Mouse (Mus musculus) heart, embryonic 15.5 days (tissue): Measurements from ENCODE around the gene Rims4. TPM values are rescaled to one million over a fixed set of nuclear protein-coding genes. Genes with fewer than 3 reads are reported as not detected.

ENCODE experiments used
- ATAC-seq: fragments of 200-750 bp; cut with Nextera tagmentation; replicated peaks from 2 replicates; pipeline ENCODE4 v1.8.0; 2017; ENCODE audit warnings: low read depth, moderate TSS enrichment; ENCODE audit not compliant: insufficient number of reproducible peaks, insufficient read depth, low FRiP score
- H3K27ac ChIP-seq: fragments of 300-500 bp; sonication (generic); 2 replicates; pipeline ENCODE4 v1.5.1; 2015; ENCODE audit warnings: mild to moderate bottlenecking, inconsistent platforms
- H3K27me3 ChIP-seq: fragments of 300-500 bp; sonication (generic); 2 replicates; pipeline ENCODE4 v1.6.1; 2015; ENCODE audit warnings: inconsistent platforms
- H3K36me3 ChIP-seq: fragments of 300-500 bp; sonication (generic); 2 replicates; pipeline ENCODE4 v1.6.1; 2015; ENCODE audit warnings: mild to moderate bottlenecking, inconsistent platforms
- H3K4me1 ChIP-seq: fragments of 300-500 bp; sonication (generic); replicated peaks from 2 replicates; pipeline ENCODE4 v1.6.1; 2015; ENCODE audit warnings: inconsistent platforms
- H3K4me2 ChIP-seq: fragments of 300-500 bp; sonication (generic); 2 replicates; pipeline ENCODE4 v1.6.1; 2015; ENCODE audit warnings: inconsistent platforms, mild to moderate bottlenecking, moderate library complexity
- H3K4me3 ChIP-seq: fragments of 300-500 bp; sonication (generic); 2 replicates; pipeline ENCODE4 v1.5.1; 2015; ENCODE audit warnings: mild to moderate bottlenecking, inconsistent platforms
- H3K9ac ChIP-seq: fragments of 300-500 bp; sonication (generic); 2 replicates; pipeline ENCODE4 v1.6.1; 2015; ENCODE audit warnings: mild to moderate bottlenecking, inconsistent platforms
- H3K9me3 ChIP-seq: fragments of 300-500 bp; sonication (generic); replicated peaks from 2 replicates; pipeline ENCODE4 v1.6.1; 2016; ENCODE audit warnings: inconsistent platforms
- WGBS: fragments of 180-500 bp; shearing (Covaris S2); methylation state at CpG from one replicate; pipeline ENCODE4 v1.1.7; 2015; ENCODE audit warnings: mixed read lengths; 5-methylcytosine and 5-hydroxymethylcytosine counted together
- polyA plus RNA-seq: library from polyadenylated mRNA; unstranded; fragments of >200 nt; fragmentation: Nextera tagmentation; extraction: Ambion mirVana; gene quantifications from 2 replicates; pipeline ENCODE4 v1.2.1, GENCODE M21; 2015

Rims4 gene
- polyA plus RNA-seq, 1 experiment from 2014 or later = 0.31 TPM

DNA sequence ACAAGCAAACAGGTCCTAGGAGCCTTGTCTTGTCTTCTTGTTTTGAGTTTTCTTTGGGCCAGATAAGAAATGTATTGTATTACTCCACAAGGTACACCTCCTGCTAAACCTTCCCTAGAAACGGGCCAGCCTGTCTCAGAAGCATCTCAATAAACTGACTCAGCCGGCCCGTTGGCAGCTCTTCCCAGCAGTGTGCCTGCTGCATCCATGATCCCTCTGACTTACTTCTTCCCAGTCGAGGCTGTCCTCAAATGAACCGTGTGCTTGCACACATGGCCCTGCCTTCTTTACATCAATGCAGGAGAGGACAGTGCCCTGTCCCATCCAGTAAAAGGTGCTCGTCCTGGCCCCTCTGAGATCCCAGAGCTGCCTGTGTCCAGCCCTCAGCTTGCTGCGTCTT, 8.9 kb downstream of the Rims4 start:
- H3K4me1 ChIP-seq = peaks cover 17% of the 10 kb centered on the region
- WGBS = 77% methylated on average over 7 of the region's 7 CpGs
- no peak overlapping the region for H3K9ac ChIP-seq
- no peak overlapping the region for H3K4me2 ChIP-seq
- no peak overlapping the region for H3K4me3 ChIP-seq
- no peak for ATAC-seq
- no peaks in the 10 kb centered on the region for H3K36me3 ChIP-seq
- peaks cover 66% of the 10 kb centered on the region for H3K27me3 ChIP-seq
- no peak overlapping the region for H3K27ac ChIP-seq
- no peaks in the 10 kb centered on the region for H3K9me3 ChIP-seq

DNA sequence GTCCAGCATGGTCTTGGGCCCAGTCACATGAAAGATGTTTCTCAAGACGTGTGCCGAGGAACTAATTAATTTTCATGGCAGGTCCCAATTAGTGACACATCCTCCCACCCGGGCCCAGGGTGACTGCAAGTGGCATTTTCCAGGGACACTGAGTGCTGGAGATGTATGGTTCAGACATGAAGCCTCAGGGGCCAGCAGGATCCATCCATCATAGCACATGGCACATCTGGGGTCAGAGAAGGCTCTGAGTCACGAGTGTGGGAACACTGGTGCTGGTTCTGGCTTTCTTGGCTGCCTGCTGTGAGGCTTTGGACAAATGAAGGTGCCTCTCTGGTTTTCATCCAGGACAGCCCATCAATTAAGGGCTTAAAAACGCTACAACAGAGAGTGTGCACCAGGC, 11.4 kb downstream of the Rims4 start:
- no peaks in the 10 kb centered on the region for H3K9me3 ChIP-seq
- no peak for ATAC-seq
- peaks cover 49% of the 10 kb centered on the region for H3K27me3 ChIP-seq
- no peak overlapping the region for H3K4me3 ChIP-seq
- peaks cover 11% of the 10 kb centered on the region for H3K4me1 ChIP-seq
- whole genome bisulfite sequencing = 59% methylated on average over 5 of the region's 5 CpGs
- no peak overlapping the region for H3K4me2 ChIP-seq
- H3K36me3 ChIP-seq = no peaks in the 10 kb centered on the region
- H3K27ac ChIP-seq = no peak overlapping the region
- no peak overlapping the region for H3K9ac ChIP-seq

DNA sequence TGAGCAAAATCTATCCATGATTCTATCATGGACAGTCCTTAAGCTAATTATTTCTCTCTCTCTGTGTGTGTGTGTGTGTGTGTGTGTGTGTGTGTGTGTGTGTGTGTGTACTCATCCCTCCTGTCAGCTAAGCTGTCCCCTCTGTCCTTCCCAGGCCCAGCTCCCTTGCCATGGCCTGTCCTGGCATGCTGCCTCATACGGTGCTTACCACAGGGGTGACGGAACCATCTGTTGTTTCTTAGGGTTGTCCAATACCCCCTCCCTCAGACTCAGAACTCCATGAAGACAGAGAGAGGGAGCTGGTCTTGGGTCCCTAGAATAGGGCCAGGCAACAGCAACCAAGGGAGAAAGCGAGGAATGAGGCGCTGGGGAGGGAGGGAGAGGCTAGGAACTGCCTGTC, 14.2 kb downstream of the Rims4 start:
- no peak for ATAC-seq
- Histone ChIP-seq H3K9ac (no peak overlapping the region), H3K27me3 (peaks cover 37% of the 10 kb centered on the region), H3K9me3 (no peaks in the 10 kb centered on the region), H3K4me2 (no peak overlapping the region), H3K27ac (no peak overlapping the region), H3K4me1 (peaks cover 17% of the 10 kb centered on the region), H3K4me3 (no peak overlapping the region), H3K36me3 (no peaks in the 10 kb centered on the region)
- WGBS = 67% methylated on average over 4 of the region's 4 CpGs

DNA sequence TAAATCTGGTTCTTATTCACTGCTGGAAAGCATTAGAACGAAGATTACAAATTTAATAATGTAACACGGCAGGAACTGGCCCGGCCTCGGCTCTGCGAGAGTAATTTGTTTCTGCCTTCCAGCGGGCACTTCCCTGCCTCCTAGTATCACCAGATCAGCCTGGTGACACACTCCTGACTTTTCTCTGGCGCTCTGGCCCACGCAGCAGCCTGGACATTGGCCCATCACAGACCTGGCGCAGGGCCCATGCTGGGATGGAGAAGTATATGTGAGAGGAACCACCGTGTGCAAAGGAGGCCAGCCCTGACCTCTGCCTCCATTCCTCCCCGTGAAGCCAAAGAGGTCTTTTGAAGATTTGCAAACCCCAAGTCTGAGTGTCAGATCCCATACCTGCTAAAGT, 15.0 kb downstream of the Rims4 start:
- H3K9me3 ChIP-seq = no peaks in the 10 kb centered on the region
- H3K4me2 ChIP-seq = no peak overlapping the region
- WGBS = 54% methylated on average over 11 of the region's 11 CpGs
- ATAC-seq = no peak; the same call in 1 of the 2 replicates
- no peaks in the 10 kb centered on the region for H3K36me3 ChIP-seq
- H3K27me3 ChIP-seq = peaks cover 35% of the 10 kb centered on the region
- peaks cover 17% of the 10 kb centered on the region for H3K4me1 ChIP-seq
- H3K27ac ChIP-seq = no peak overlapping the region
- no peak overlapping the region for H3K4me3 ChIP-seq
- H3K9ac ChIP-seq = no peak overlapping the region

DNA sequence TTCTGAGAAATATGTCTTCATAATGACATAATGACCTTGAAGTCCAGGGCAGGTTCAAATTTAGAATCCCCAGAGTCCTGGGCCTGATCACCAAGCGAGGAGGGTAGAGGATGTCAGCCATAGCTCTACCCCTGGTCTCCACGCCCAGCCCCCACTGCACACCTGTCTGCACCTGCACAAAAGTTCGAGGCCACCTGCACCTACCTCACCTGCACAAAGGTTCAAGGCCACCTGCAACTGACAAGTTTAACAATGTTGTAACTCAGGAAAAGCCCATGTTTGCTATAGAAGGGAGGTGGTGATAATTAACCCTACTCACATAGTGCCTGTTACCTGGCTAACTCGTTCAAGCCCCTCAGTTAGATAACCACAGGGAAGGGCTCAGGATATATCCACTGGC, 16.0 kb downstream of the Rims4 start:
- Histone ChIP-seq H3K36me3 (no peaks in the 10 kb centered on the region), H3K4me2 (no peak overlapping the region), H3K4me1 (peaks cover 17% of the 10 kb centered on the region), H3K4me3 (no peak overlapping the region), H3K9me3 (no peaks in the 10 kb centered on the region), H3K27ac (no peak overlapping the region), H3K27me3 (peaks cover 25% of the 10 kb centered on the region), H3K9ac (no peak overlapping the region)
- 66% methylated on average over 4 of the region's 4 CpGs for WGBS
- no peak for ATAC-seq

DNA sequence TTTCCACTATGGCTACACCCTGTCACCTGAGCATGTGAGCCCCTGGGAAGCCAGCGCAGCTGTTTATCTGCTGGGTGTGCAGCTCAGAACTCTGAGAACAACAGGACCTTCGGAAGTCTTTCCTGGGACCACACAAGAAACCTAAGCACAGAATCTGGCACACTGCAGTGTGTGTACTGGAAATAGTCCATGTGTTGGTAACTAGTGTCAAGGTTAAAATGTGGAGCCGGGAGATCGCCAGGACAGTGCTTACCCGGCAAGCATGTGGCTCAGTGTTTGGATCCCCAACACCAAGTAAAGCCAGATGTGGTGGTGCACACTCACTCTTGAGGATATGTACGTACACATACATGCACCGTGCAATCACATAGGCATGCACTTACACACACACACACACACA, 17.4 kb downstream of the Rims4 start:
- H3K4me2 ChIP-seq = no peak overlapping the region
- WGBS = 71% methylated on average over 7 of the region's 7 CpGs
- H3K4me1 ChIP-seq = peaks cover 17% of the 10 kb centered on the region
- H3K27ac ChIP-seq = no peak overlapping the region
- ATAC-seq = no peak
- no peak overlapping the region for H3K4me3 ChIP-seq
- no peaks in the 10 kb centered on the region for H3K36me3 ChIP-seq
- peaks cover 13% of the 10 kb centered on the region for H3K27me3 ChIP-seq
- no peak overlapping the region for H3K9ac ChIP-seq
- H3K9me3 ChIP-seq = no peaks in the 10 kb centered on the region

DNA sequence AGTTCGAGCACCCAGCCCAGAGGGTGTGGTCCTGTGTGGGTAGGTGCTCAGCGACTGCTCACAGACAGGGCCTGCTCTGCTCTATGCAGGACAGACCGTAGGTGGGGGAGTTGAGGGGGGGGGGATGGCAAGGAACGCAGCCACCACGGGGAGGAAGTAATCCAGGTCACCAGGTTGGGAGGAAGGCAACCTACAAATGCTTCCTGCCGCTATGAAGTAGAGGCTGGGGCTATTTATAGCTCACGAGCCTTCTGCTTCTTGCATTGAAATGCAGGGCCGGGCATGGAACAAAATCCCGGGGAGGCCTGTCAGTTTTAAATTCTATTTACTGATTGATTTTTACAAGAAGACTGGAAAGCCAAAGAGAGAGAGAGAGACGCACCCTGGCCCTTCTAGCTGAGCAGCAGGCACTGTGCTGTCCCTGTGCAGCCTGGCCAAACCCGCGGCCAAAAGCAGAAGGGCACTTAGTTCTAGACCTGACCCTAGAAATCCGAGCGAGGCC, 18.5 kb downstream of the Rims4 start:
- no peak overlapping the region for H3K9ac ChIP-seq
- no peak overlapping the region for H3K4me3 ChIP-seq
- H3K4me1 ChIP-seq = peaks cover 17% of the 10 kb centered on the region
- no peaks in the 10 kb centered on the region for H3K36me3 ChIP-seq
- H3K9me3 ChIP-seq = no peaks in the 10 kb centered on the region
- 33% methylated on average over 14 of the region's 14 CpGs for WGBS
- H3K27me3 ChIP-seq = peaks cover 9% of the 10 kb centered on the region
- no peak overlapping the region for H3K4me2 ChIP-seq
- ATAC-seq = no peak
- H3K27ac ChIP-seq = no peak overlapping the region

DNA sequence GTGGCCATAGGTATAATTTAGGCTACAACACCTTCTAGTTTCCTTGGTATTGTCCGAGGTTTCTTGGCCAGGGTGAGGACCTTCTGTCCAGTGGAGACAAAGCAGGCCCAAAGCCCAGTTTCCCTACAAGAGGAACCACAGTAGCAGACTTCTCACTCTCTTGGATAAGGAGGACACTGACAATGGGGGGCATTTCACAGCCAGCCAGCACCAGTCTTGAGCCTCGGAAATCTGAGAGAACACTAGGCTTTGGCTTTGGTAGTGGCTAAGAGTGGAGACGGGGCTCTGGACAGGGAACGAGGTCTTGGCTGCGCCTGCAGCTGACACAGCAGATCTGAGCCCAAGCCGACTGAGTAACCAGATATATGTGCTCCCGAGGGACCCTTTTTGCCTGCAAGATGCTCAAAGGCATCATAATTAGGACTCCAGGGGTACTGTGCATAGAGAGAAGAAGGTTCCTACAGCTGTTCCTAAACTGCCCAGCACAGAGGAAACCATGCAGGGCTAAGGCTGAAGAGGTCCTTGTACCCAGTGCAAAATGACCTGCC, 20.4 kb downstream of the Rims4 start:
- ATAC-seq = no peak
- H3K27me3 ChIP-seq = peaks cover 11% of the 10 kb centered on the region
- H3K4me3 ChIP-seq = no peak overlapping the region
- no peak overlapping the region for H3K9ac ChIP-seq
- 58% methylated on average over 7 of the region's 7 CpGs for WGBS
- H3K4me1 ChIP-seq = peaks cover 14% of the 10 kb centered on the region
- H3K9me3 ChIP-seq = no peaks in the 10 kb centered on the region
- H3K4me2 ChIP-seq = no peak overlapping the region
- no peaks in the 10 kb centered on the region for H3K36me3 ChIP-seq
- no peak overlapping the region for H3K27ac ChIP-seq

DNA sequence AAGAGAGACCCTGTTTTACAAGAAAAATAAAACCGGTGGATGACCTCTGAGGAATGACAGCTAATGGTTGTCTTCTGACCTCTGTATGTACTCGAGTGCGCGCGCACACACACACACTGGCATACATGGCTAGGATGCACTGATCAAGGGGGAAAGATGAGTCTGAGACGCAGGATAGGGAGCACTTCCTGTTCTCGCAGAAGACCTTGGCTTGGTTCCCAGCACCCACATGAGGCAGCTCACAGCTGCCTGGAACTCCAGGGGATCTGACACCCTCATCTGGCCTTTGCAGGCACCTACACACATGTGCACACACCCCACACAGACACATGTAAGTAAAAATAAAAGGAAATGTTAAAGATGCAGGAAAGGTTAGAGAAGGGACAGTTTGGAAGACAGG, 21.5 kb downstream of the Rims4 start:
- Histone ChIP-seq H3K4me1 (peaks cover 14% of the 10 kb centered on the region), H3K27me3 (peaks cover 13% of the 10 kb centered on the region), H3K4me2 (no peak overlapping the region), H3K9ac (no peak overlapping the region), H3K27ac (no peak overlapping the region), H3K4me3 (no peak overlapping the region), H3K36me3 (no peaks in the 10 kb centered on the region), H3K9me3 (no peaks in the 10 kb centered on the region)
- whole genome bisulfite sequencing = 86% methylated on average over 7 of the region's 7 CpGs
- no peak for ATAC-seq

DNA sequence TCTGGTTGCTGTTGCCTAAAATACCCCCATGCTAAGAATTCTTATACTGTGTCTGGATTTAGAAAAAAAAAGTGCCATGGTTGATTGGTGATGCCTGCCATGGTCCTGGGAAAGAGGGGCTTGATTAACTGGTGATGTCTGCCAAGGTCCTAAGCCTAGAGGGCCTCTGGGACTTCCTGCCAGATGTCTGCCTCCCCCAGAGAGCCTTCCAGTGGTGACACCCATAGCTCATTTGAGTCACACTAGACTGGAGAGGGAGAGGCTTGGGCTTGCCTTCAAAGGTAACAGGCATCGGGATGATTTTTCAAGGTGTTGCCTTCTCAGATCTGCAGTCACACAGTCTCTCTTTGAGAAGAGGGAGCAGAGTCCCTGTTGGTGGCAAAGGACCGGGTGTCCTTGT, 23.3 kb downstream of the Rims4 start:
- 52% methylated on average over 2 of the region's 2 CpGs for WGBS

DNA sequence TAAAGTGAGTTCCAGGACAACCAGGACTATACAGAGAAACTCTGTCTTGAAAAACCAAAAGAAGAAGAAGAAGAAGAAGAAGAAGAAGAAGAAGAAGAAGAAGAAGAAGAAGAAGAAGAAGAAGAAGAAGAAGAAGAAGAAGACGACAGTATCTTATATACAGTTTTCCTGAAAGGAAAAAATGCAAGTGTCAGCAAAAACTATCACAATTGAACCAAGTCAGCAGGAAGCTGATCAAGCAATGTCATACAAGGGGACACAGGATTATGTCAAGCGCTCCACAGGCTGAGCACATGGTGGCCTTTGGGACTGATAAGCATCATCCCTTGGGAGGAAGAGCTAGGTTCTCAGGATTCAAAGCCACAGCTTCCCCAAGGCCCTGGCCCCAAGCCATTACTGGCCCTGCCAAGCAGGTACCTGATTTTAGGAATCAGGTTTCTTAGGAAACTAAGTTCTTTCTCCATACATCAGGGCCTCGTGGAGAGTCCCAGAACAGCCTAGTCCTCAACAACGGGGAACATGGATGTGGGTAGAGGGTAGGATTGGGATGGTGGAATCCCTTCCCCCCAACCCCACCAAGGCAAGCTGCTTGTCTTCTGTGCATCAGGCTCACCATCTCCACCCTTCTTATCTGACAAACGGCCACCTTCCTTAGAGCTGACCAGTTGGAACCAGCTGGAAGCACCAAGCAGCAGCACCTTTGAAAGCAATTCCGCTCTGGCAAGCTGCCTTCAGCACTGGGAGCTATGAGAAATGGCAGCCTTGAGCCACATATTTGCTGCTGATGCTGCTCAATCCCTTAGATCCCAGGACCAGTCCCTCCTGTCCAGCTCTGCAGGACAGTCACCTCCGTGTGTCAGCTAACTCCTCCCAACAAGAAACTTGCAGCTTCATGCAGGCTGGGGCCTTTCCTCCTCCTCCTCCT, 24.8 kb downstream of the Rims4 start:
- H3K36me3 ChIP-seq = no peaks in the 10 kb centered on the region
- peaks cover 13% of the 10 kb centered on the region for H3K27me3 ChIP-seq
- H3K9ac ChIP-seq = no peak overlapping the region
- WGBS = 50% methylated on average over 7 of the region's 7 CpGs
- H3K4me1 ChIP-seq = no peaks in the 10 kb centered on the region
- no peak overlapping the region for H3K4me3 ChIP-seq
- H3K27ac ChIP-seq = no peak overlapping the region
- no peaks in the 10 kb centered on the region for H3K9me3 ChIP-seq
- no peak for ATAC-seq
- no peak overlapping the region for H3K4me2 ChIP-seq

More for the DNA sequence above, 23.3 kb downstream of the Rims4 start:
- ATAC-seq = no peak
- H3K4me1 ChIP-seq = peaks cover 7% of the 10 kb centered on the region
- H3K4me2 ChIP-seq = no peak overlapping the region
- no peaks in the 10 kb centered on the region for H3K36me3 ChIP-seq
- no peak overlapping the region for H3K9ac ChIP-seq
- no peak overlapping the region for H3K27ac ChIP-seq
- no peak overlapping the region for H3K4me3 ChIP-seq
- peaks cover 18% of the 10 kb centered on the region for H3K27me3 ChIP-seq
- no peaks in the 10 kb centered on the region for H3K9me3 ChIP-seq

DNA sequence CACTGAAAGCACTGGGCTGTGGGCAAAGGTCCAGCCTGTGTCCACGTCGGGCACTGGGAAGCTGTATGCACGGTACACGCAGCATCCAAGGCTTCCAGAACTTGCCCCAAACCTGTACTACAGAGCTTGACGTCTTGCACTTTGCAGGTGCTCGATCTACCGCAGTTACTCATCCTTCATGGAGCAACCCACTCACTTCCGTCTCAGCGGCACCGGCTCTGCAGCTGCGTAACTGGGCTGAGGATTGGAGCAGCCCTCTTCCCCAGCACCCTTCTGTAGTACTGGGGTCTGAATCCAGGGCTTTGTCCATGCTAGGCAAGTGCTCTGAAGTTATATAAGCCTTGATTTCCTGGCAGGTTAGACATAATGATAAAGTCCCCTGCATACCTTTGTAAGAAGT, 27.2 kb downstream of the Rims4 start:
- ATAC-seq = no peak
- Histone ChIP-seq H3K9me3 (no peaks in the 10 kb centered on the region), H3K4me1 (no peaks in the 10 kb centered on the region), H3K27me3 (peaks cover 13% of the 10 kb centered on the region), H3K4me2 (no peak overlapping the region), H3K4me3 (no peak overlapping the region), H3K36me3 (no peaks in the 10 kb centered on the region), H3K27ac (no peak overlapping the region), H3K9ac (no peak overlapping the region)
- 85% methylated on average over 11 of the region's 11 CpGs for WGBS
